Mouse (Mus musculus) liver, embryonic 15.5 days (tissue): ENCODE measurements around the gene Nr2c2. TPM values are rescaled to one million over a fixed set of nuclear protein-coding genes. Genes with fewer than 3 reads are reported as not detected.

Experiments used
- ATAC-seq: fragments of 200-750 bp; cut with Nextera tagmentation; 2 replicates; pipeline ENCODE4 v1.8.0; 2017; ENCODE audit warnings: moderate number of reproducible peaks, mild to moderate bottlenecking, moderate library complexity; ENCODE audit not compliant: insufficient read depth
- H3K27ac ChIP-seq: fragments of 300-500 bp; sonication (generic); replicated peaks from 2 replicates; pipeline ENCODE4 v1.5.1; 2015; ENCODE audit warnings: mild to moderate bottlenecking, inconsistent platforms
- H3K27me3 ChIP-seq: fragments of 300-500 bp; sonication (generic); 2 replicates; pipeline ENCODE4 v1.6.1; 2015; ENCODE audit warnings: mild to moderate bottlenecking, inconsistent platforms
- H3K36me3 ChIP-seq: fragments of 300-500 bp; sonication (generic); replicated peaks from 2 replicates; pipeline ENCODE4 v1.6.1; 2015; ENCODE audit warnings: moderate library complexity, mild to moderate bottlenecking, inconsistent platforms
- H3K4me1 ChIP-seq: fragments of 300-500 bp; sonication (generic); replicated peaks from 2 replicates; pipeline ENCODE4 v1.6.1; 2015; ENCODE audit warnings: inconsistent platforms
- H3K4me2 ChIP-seq: fragments of 300-500 bp; sonication (generic); 2 replicates; pipeline ENCODE4 v1.6.1; 2015; ENCODE audit warnings: moderate library complexity, mild to moderate bottlenecking, inconsistent platforms
- H3K4me3 ChIP-seq: fragments of 300-500 bp; sonication (generic); replicated peaks from 2 replicates; pipeline ENCODE4 v1.5.1; 2015; ENCODE audit warnings: mild to moderate bottlenecking, inconsistent platforms
- H3K9ac ChIP-seq: fragments of 300-500 bp; sonication (generic); 2 replicates; pipeline ENCODE4 v1.6.1; 2015; ENCODE audit warnings: moderate library complexity, mild to moderate bottlenecking, inconsistent platforms
- H3K9me3 ChIP-seq: fragments of 300-500 bp; sonication (generic); replicated peaks from 2 replicates; pipeline ENCODE4 v1.6.1; 2016; ENCODE audit warnings: inconsistent platforms
- WGBS: fragments of 180-500 bp; shearing (Covaris S2); methylation state at CpG from one replicate; pipeline ENCODE4 v1.1.7; 2015; ENCODE audit warnings: mixed read lengths; ENCODE audit not compliant: insufficient replicate concordance; 5-methylcytosine and 5-hydroxymethylcytosine counted together
- polyA plus RNA-seq: library from polyadenylated mRNA; unstranded; fragments of >200 nt; fragmentation: Nextera tagmentation; extraction: Ambion mirVana; gene quantifications from 2 replicates; pipeline ENCODE4 v1.2.1, GENCODE M21; 2015

Nr2c2 gene
- polyA plus RNA-seq, 1 experiment from 2014 or later, result 6.8 TPM

DNA sequence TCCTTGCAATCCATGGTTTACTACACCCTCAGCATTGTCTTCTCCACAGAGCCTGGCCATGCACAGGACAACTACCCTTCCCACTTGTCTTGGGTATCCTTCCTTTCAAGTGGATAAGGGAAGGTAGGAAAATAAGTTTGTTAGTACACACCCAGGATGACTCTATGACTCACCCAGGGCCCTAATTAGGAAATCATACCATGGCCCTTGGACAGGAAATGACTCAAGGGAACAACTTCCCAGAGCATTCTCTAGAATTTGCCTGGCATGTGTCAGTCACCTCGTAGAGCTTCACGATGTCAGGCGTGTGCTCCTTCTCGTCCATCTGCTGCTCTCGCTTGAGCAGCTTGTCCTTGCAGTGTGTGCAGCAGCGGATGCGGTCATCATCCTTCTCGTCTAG lies 108.2 kb downstream of the Nr2c2 start:
- Histone ChIP-seq H3K4me1 (no peaks in the 10 kb centered on the region), H3K4me3 (no peak overlapping the region), H3K9ac (no peak overlapping the region), H3K27ac (no peak overlapping the region), H3K27me3 (no peaks in the 10 kb centered on the region), H3K4me2 (no peak overlapping the region), H3K36me3 (peaks cover 86% of the 10 kb centered on the region), H3K9me3 (no peaks in the 10 kb centered on the region)
- 77% methylated on average over 8 of the region's 8 CpGs for WGBS
- ATAC-seq, result no peak

- peak; percentile 71 for ATAC-seq
- Histone ChIP-seq H3K9ac (peak overlapping the region; percentile 84), H3K4me3 (peak overlapping the region; percentile 92), H3K27ac (peak overlapping the region; percentile 86), H3K4me2 (peak overlapping the region; percentile 93), H3K4me1 (peaks cover 23% of the 10 kb centered on the region), H3K36me3 (peaks cover 22% of the 10 kb centered on the region), H3K27me3 (no peaks in the 10 kb centered on the region), H3K9me3 (no peaks in the 10 kb centered on the region)
- WGBS, result under 1% methylated on average over 48 of the region's 48 CpGs
These were observed 123.0 kb downstream of the Nr2c2 start for GRCm38 (mm10) chr6:92214055-92214772.

GRCm38 (mm10) chr6:92214773-92215449 lies 123.7 kb downstream of the Nr2c2 start, which contains the start of gene Rbsn:
Gene Rbsn, minus strand, starts transcription at chr6:92214925.
- peak within 1 kb of the TSS; percentile 86 for H3K27ac ChIP-seq
- 10% methylated on average over 35 of the region's 35 CpGs for WGBS
- peak; percentile 95 for ATAC-seq

DNA sequence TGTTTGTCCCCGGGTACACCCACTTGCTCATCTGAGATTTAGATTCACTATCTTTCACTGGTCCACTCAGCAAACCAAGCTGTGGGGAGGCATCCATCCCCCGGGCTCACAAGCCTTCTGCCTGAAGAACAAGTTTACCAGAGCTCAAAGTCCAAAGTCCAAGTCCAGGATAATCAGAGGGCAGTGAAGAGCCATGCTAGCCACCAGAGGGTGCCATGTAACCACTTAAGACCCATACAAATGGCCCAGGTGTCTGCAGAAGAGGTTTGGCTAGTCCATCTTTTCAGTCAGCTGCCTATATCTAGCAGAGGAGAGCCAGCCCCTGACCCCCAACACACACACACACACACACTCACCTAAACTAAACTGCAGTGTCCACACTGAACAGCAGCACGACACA lies 128.3 kb downstream of the Nr2c2 start:
- no peak overlapping the region for H3K4me3 ChIP-seq
- H3K4me1 ChIP-seq, result peaks cover 6% of the 10 kb centered on the region
- no peak for ATAC-seq
- H3K9ac ChIP-seq, result no peak overlapping the region
- H3K4me2 ChIP-seq, result no peak overlapping the region
- no peaks in the 10 kb centered on the region for H3K27me3 ChIP-seq
- 33% methylated on average over 3 of the region's 3 CpGs for WGBS
- no peak overlapping the region for H3K27ac ChIP-seq
- no peaks in the 10 kb centered on the region for H3K9me3 ChIP-seq
- no peaks in the 10 kb centered on the region for H3K36me3 ChIP-seq

More at GRCm38 (mm10) chr6:92214773-92215449, 123.7 kb downstream of the Nr2c2 start, which contains the start of gene Rbsn:
- Histone ChIP-seq H3K27me3 (no peaks in the 10 kb centered on the region), H3K4me3 (peak within 1 kb of the TSS; percentile 92), H3K4me2 (peak within 1 kb of the TSS; percentile 93), H3K9me3 (no peaks in the 10 kb centered on the region), H3K9ac (peak within 1 kb of the TSS; percentile 84), H3K36me3 (peaks cover 15% of the 10 kb centered on the region), H3K4me1 (peaks cover 23% of the 10 kb centered on the region)

DNA sequence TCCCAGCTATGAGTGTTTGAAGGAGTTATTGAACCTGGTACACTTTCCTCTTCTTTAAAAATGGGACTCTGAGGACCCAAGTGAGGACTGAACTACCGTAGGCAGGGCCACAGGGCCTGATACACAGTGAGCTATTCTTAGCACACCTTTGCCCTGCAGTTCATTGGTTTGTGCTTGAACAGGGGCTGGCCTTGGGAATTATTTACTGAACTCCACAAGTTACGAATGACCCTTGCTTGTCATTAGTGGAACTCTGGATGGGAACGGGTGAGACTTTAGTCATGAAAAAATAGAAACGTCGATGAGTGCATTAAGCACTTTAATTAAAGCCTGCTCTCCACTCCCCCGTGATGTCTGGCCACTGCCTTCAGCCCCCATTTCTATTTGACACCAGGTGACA lies 130.4 kb downstream of the Nr2c2 start:
- H3K27ac ChIP-seq, result no peak overlapping the region
- no peaks in the 10 kb centered on the region for H3K27me3 ChIP-seq
- no peaks in the 10 kb centered on the region for H3K9me3 ChIP-seq
- H3K9ac ChIP-seq, result no peak overlapping the region
- peak; percentile 56 for ATAC-seq
- WGBS, result 57% methylated on average over 6 of the region's 6 CpGs
- H3K36me3 ChIP-seq, result no peaks in the 10 kb centered on the region
- H3K4me2 ChIP-seq, result no peak overlapping the region
- no peaks in the 10 kb centered on the region; the same call in 1 of the 2 replicates for H3K4me1 ChIP-seq
- no peak overlapping the region for H3K4me3 ChIP-seq

DNA sequence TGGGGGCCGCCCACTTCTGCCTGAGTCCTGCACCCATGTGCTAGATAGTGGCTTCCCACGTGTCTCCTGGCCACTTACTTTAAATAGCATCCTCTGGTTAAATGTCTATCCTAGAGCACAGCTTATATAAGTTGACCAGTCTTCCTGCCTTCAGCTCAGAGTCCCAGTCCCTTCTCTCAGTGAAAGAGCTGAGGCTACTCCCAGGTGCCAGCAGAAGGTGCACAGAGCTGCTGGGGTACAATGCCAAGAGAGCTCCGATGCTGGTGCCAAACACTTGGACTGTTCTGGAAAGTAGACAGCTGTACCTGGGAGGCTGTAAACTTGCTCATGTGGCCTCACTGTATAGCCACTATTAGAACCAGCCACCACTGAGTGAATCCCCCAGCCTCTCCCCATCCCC lies 130.8 kb downstream of the Nr2c2 start:
- 61% methylated on average over 3 of the region's 3 CpGs for whole genome bisulfite sequencing
- H3K4me2 ChIP-seq, result no peak overlapping the region
- H3K36me3 ChIP-seq, result no peaks in the 10 kb centered on the region
- no peaks in the 10 kb centered on the region; the same call in 1 of the 2 replicates for H3K4me1 ChIP-seq
- H3K9ac ChIP-seq, result no peak overlapping the region
- H3K4me3 ChIP-seq, result no peak overlapping the region
- H3K27me3 ChIP-seq, result no peaks in the 10 kb centered on the region
- H3K9me3 ChIP-seq, result no peaks in the 10 kb centered on the region
- H3K27ac ChIP-seq, result no peak overlapping the region
- 0 out of 2 replicates have a peak, but pooled peaks have one; percentile 10 for ATAC-seq

Other genes starting within 250 kb of the Nr2c2 start
- 9.2 and 11.7 TPM in 2 replicates for gene Ccdc174, start 213.3 kb upstream of the Nr2c2 start, polyA plus RNA-seq
- gene 4930590J08Rik, start 188.6 kb upstream of the Nr2c2 start, polyA plus RNA-seq, result 0.08 and 0.13 TPM in 2 replicates
- 2.0 and 2.8 TPM in 2 replicates for gene Fgd5, start 112.5 kb upstream of the Nr2c2 start, polyA plus RNA-seq
- gene Mrps25, start 92.6 kb downstream of the Nr2c2 start, polyA plus RNA-seq, result 34.1 and 42.4 TPM in 2 replicates
- gene Rbsn, start 123.5 kb downstream of the Nr2c2 start, polyA plus RNA-seq, result 6.6 and 7.6 TPM in 2 replicates
- gene Trh, start 153.3 kb downstream of the Nr2c2 start, polyA plus RNA-seq, result not detected in 2 replicates